Mouse (Mus musculus): ENCODE measurements at regions not wholly inside any gene's neighbourhood (a gene's known extent, or its start where the extent isn't known, plus 50 kb on each side); places are given as distances from the start of the nearest gene placed in this dataset.

DNA sequence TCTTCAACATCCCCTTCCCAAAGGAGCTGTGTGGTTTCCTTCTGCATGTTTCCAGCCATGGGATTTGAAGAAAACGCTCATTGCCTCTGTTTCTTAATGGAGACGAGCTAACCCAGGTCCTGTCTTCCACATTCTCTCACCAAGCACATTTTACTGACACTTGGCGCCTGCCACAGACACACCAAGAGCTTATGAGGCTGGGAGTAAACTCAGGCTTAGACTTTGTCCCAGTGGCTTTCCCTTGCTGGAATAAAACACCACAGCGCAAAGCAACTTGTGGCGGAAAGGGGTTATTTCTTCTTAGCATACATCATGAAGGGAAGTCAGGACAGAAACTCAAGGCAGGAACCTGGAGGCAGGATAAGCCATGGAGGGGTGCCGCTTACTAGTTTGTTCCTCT lies 184.5 kb upstream of the Hes1 start:
- DNase-seq = peak; percentile 35

DNA sequence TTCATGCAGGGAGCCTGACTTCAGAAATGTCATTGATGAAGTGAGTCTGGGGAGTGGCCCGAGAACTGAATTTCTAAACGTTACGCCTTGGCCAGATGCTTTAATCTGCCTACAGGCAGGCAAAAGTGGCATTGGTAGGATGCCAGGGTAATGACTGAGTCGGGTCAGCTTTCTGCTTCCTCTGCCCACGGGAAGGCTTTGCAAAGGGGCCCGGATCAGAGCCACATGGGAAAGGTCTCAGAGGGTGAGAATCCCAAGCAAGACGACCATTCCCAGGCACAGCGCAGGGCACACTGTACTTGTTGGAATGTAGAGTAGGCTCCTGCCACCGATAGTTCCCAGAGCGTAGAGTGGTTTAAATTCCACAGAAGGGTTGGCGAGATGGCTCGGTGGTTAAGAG lies 182.7 kb upstream of the Hes1 start:
- no peak for DNase-seq

DNA sequence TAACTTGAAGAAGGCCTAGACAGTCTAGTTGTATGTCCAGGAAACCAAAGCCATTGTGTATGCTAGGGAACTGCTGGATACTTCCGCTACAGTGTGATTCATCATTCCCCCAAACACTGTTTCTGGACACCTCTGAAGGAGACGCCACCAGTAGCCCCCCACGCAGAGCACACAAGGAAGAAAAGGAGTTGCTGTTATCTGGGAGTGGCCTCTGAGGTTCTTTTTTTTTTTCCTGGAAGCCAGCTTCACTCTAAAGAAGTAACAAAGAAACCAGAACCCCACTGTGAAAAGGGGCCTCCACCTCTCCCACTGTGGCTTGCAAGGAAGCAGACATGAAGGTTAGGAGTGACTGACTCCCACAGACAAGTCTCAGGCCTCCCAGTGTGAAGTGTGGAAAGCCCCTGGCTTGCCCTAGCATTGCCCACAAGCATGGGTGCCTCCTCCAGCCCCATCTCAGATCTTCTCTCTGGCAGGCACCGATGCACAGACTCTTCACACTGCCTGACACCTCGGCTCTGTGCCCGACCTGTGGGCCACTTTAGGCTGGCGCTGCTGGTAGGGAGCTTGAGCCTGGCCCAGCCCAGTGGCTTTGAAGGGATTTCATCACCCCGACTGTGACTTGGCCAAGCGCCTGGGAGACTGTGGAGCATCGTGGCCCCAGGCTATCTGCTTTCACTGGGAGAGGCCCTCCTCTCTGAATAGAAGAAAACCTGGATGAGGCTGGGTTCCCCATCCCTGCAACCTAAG lies 181.8 kb upstream of the Hes1 start:
- peak; percentile 30 for DNase-seq

DNA sequence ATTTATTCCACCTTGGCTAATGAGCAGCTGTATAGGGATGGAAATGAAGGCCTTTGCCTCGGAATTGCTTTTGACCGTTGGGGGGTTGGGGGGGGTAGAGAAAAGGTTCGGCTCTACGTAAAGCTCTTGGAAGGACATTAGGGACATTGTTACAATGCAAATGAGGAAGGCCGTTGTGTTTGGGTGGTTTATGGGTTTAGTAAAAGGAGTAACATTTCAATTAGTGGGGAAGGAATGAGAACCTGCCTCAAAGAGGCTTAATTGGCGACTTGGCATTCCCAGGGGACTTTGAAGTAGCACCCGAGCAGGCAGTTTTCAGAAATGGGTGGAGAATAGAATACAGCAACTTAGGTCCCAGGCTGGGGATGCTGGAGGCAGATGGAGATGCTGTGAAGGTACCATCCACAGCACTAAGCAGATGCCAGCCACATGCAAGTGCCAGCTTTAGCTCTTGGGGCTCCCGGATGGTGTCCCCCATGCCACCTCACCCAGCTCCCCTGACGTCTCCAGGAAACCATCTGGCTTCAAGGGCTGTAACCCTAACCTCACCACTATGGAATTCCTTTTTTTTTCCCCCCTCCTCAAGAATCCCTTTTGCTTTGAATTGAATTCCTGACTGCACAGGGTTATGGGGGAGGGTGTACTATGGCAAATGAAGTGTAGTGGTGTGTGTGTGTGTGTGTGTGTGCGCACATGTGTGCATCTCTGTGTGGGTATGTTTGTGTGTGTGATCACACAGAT lies 180.8 kb upstream of the Hes1 start:
- DNase-seq = no peak

DNA sequence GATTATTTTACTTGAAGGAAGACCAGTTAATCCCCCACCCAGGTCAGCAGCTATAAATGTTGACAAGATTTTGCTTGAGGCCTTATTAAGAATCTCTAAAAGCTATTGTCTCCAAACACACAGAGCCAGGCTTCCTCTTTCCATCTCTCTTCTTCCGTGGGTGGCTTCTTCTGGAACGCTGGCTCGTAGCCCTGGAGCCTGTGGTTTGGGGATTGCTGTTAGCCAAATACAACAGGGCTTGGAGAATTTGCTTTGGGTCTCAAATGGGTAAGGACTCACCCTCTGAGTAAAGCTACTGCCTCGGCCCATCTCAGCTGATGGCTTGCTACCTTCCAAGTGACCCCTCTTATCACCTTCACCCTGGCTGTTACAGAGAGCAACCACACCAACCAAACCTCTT lies 179.3 kb upstream of the Hes1 start:
- DNase-seq = no peak

DNA sequence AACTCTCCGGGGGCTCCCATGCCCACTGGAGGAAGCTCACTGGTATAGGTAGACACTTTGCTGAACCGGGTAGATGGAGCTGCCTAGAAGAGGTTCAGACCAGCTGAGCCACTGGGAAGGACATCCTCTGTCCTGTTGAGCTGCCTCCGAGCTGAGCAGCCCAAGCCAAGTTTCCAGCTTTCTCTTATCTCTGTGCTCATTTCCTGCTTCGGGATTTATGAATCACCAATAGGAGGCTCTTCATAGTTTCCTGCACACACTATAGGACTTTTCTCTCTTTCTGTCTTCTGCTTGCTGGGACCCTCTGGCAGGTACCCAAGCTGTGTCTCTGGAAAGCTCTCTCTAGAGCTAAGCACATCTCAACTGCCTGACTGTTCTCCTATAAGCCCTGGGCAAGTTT lies 177.4 kb upstream of the Hes1 start:
- DNase-seq = no peak

DNA sequence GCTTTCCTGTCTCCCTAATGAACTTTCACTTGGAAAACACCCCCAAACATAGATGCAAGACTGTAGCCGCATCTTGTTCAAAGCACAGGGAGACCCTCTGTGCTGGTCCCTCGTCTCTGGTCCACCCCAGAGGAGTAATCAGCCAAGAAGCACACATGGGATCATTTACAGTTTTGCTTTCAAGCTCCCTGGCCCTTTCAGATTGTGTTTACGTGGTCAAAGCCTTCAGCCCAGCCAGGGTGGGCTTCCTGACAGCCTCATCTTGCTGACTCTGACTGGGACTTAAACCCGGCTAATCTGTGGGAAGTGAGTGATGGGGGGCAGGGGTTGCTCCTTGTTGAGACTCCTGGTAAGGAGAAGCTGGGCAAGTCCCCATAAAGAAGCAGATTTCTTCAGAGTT lies 174.8 kb upstream of the Hes1 start:
- DNase-seq = no peak

DNA sequence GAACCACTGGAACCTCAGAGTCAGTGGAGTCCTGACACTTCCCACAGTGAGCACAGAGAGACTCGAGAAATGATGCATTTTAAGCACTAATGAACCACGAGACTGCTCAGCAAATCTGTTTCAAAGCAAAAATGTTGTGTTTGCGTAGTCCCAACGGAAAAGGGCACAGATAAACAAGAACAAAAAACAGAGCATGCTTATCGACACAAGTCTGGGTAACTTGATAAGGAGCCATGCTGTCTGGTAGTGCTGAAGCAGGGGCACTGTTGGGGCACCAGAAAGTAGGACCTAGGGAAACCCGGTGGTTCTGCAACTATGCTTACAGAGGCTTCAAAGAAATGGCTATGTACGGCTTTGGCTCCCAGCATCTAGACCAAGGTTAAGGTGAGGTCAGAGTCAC lies 172.7 kb upstream of the Hes1 start:
- DNase-seq = no peak

DNA sequence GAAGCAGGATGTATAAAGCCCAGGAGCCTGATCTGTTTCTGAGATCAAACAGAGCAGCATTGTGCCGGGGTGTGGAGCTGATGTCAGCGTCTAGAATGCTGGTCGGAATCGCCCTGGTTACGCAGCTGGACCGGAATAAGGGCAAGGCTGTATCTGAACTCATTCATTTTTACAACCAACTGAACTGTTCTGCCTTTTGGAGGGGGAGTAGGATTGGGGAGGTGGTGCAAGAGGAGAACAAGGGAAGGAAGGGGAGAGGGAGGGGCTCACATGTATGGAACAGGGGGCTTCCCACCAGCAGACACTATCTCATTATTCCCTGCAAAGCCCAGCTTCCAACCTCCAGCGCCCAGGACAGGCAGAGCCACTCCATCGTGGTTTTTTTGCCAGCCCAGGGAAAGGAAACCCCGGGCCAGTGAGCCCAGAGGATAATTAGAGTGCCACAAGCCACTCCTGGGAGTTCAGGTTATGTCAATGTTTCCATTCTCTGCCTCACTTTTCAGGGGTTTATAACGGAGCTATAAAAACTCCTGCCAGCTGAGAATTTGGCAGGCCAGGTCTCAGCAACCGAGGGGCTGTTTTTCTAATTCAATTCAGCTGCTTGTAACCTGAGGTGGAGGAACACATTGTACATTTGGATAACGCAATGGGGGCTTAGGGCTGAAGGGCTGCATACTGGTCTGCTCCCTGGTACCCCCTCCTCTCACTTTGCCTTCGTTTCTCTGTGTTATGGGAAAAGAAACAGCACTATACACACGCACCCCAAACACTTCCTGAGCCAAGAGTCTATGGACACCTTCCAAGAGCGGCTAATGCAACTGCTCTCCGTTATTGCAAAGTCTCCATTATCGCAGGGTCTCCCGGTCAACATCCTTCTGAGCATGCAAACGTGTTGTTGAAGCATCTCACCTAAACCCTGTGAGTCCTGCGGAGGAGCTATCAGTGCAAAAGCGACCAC lies 170.0 kb upstream of the Hes1 start:
- no peak for DNase-seq

DNA sequence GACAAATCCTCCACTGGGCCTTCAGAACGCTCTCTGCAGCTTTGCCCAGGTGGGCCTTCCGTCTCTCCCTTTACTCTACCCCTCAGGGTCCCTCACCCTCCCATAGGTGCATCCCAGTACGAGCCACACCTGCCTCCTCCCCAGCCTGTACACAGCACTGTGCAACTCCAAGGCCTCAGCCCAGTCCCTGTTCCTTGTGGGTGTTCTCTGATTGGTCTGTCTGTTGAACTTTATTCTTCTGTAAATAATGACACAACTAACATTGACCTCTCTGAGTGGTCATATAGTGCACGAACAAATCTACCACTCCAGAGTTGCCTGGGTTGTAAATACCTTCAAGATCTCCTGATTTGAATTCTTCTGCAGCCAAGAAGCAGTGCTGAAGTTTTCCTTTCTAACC lies 167.8 kb upstream of the Hes1 start:
- no peak for DNase-seq

DNA sequence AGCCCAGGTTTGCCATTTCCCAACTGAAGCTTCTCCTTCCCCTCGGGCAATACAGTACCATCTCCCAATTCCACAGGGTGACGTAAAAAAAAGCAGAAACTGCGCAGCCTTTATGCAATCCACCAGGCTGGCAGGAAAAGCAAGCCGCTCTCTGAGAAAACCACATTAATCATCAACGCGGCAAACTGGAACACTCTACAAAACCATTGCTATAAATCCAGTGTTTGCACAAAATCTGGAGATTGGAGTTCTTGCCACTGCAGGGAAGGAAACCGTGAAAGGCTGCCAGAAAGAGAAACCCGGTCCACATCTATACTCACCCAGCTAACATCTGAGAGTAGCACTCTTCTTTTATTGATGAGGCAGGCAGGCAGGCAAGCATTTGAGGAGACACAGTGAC lies 160.7 kb upstream of the Hes1 start:
- DNase-seq = peak; percentile 36

DNA sequence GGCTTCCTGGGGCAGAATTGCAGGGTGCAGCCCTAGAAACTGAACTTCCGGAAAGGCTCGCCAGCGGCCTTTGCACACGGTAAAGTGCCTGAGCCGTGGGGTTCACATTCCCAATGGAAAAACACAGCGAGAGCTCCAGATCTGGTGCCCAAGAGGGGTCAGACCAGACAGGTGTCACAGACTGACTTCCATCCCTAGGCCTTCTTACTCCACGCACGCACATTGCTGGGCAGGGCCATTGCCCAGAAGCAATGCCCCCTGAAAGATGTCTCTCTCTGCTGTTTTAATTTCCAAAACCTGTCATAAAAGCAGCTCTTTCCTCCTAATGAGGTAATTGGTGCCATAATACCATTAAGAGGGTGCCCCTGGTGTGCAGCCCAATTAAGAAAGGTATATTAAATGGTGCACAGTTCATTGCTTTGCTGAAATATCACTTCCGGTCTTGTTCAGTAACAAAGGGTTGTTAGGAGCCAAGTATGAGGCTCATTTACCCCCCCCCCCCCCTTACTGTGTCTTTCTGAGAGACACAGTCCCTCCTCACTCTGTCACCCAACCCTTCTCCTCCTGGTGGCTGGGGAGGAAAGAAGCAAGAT lies 159.9 kb upstream of the Hes1 start:
- DNase-seq = no peak

DNA sequence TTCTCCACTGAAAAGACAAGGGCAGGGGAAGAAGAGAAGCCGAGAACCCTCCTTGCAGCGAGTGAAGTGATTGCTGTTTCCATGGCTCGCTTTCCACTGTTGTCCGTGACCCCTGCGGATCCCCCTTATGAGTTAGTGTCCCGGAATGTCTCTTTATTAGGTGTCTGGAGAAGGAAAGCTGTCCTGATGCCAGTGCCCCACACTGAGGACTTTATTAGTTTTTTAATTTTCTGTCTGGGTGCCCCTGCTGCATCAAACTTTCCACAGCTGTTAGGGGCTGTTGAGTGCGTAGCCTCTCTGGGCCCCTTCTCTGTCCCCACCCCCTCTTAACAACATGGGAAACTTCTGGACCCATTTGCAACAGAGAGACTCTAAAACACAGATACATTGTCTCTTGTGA lies 156.9 kb upstream of the Hes1 start:
- no peak for DNase-seq

DNA sequence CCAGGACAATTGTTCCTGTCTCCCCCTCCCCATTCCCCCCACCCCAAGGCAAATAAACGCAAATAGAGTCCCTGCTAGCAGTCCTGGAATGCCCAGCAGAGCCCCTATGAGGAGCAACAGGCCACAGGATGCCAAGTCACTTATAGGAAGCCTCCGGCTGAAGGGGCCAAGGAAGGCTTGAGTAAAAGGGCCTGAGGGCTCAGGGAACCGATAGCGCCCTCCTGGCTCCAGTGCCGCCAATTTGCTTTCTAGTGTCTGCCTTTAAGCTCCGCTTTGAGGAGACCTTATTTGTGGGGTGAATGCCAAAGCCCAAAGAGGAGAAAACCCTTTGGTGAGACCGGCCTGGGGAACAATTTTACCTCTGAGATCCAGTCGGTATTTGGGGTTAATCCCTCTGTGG lies 156.2 kb upstream of the Hes1 start:
- no peak for DNase-seq

DNA sequence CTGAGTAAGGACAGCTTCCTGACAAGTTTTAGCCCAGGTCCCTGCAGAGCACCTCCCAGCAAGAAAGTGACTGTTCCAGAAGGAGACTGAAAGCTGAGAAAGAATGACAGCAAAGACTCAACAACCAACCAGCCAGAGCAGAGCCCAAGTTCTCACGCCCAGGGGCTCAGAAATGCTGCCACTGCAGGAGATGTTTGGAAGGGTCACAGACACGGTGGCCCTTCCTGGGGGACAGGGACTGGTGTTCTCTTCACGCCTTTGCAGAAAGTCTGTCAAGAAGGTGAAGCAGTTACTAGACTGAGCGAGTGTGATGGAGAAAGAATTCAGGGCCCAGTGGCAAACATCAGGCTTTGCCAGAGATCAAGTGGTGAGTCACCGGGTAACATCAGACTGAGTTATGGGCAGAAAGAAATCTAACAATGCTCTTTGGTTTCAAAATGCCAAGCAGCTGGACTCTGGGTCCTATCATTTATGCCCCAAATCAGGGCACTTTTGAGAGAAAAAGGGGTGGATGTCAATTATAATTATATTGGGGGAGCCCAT lies 154.2 kb upstream of the Hes1 start:
- no peak for DNase-seq

DNA sequence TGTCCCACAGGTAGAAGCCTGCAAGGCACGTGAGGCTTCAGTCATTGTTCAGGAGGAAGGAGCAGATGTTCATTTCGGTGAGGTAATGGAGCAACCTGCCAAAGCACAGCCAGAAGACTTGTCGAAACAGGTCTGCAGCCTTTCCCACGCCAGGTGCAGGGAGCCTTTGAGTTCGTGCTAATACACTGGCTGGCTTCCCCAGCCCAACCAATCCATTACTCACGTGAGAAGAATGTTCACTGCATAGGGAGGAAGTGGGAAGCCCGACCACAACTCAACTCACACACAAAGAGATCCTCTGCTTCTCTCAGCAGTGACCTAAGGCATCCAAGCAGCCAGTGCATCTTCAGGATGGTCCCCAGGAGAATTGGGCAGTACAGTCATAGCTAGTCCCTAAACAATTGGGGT lies 153.0 kb upstream of the Hes1 start:
- DNase-seq = no peak

DNA sequence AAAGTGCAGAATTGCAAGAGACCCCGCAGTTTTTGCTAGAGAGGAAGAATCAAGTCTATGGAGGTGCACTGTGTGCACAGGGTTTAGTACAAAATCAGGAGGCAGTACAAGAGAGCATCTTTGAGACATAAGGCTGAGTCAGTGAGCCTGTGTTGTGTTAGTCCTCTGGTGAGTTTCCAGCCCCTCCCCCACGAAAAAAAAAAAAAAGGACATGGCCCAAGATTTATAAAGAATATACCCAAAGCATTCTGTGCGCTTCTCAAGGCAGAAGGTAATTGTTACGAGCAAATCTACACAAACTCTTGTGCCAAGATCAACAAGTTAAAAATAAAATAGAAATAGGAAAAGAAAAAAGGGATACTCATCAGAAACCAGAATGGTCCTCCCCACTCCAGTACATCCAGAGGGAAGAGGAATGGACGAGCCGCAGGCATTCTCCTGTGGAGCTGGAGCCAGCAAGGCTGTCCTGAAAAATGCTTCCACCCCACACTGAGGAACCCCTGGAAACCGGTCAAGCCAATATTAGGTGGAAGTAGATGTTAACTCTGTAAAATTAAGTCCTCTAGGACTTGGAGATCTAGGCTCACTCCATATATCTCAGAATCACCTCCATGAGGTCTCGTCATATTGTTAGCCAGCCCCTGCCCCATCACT lies 150.7 kb upstream of the Hes1 start:
- no peak for DNase-seq

DNA sequence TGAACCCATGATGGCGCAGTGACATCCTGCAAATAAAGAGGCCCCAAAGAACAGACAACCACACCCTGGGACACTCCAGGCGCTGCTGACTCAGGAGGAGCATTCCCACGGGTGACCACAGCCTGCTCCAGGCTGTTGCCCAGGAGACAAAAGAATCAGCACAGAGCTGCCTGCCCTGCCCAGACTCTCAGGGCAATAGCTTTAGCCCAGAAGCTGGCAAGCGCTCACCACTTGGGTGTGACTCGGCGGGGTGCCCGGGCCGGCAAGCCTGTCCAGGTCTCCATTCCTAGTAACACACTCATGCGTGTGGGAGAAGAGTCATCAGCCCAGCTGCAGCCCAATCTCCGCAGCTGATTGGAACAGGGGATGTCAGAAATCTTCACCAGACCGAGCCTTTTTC lies 148.8 kb upstream of the Hes1 start:
- peak; percentile 16 for DNase-seq

DNA sequence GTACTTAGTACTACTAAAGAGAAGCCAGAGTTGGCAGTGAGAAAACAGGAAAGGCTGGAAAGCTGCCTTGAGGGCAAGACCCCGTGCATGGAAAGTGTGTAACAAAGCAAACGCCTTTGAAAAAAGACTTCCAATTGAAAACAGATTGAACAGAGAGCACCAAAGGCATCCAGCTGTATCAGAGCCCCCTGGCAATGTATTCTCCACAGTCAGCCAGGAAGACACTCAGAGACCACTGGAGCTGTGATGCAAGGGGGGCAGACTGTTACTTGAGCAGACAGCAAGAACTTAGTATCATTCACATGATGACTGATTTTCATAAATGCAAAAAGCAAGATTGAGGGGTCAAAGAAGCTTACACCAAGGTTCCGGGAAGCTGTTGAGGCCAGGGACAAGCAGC lies 146.2 kb upstream of the Hes1 start:
- DNase-seq = no peak

DNA sequence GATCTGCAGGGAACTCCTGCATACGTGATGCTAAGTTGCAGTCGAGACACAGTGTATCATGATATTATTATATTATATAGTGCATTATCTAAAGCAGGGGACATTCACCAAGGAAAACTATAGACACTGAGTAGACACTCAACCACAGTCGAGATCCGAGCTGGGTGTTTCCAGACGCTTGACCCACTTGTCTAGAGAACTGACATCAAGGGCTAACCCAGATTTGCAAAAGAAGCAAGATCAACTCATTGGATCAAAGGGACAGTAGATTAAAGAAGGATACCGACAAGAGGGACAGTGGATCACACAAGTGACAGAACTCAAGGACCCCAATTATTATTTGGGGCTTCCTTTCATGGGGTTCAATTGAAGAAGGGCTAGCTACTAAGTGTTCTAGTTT lies 145.8 kb upstream of the Hes1 start:
- DNase-seq = no peak

DNA sequence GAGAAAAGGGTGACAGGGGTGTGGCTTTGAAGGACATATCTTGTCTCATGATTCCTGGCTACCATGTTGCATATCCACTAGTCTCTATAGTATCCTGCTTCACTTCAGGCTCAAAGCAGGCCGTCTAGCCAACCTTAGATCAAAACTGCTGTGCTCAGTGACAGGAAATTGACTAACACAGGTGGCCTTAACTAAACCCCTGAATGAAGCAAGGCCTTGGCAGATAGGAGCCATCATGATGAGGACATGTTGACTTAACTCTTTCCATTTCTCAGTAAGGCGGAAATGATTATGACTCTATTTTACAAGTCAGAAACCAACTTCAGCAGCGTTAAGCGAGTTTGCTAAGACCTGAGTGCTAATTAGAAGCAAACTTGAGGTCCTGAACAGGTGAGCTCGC lies 143.2 kb upstream of the Hes1 start:
- no peak for DNase-seq

DNA sequence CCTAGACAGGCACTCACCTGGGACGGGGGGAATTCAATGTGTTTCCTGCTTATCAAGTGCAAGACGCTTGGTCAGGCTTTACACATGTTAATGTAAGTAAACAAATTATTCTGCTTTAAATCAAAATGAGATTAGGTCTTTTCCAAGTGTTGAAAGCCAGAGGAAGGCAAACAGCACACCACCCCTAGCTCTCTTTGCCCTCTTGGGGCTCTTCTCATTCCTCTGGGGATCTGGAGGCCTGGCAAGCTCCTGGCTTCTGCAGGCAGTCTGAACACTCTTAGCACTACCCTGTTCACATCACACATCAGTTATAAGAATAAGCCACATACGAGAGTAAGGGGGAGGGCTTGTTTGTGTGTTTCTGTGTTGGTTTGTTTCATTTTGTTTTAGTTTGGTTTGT lies 142.8 kb upstream of the Hes1 start:
- DNase-seq = no peak
